Mouse (Mus musculus) forebrain, postnatal 0 days (tissue): ENCODE data around the gene Fcgbp. TPM values are rescaled to one million over a fixed set of nuclear protein-coding genes. Genes with fewer than 3 reads are reported as not detected.

Experiments used
- ATAC-seq: fragments of 200-750 bp; cut with Nextera tagmentation; 2 replicates; pipeline ENCODE4 v1.8.0; 2017; ENCODE audit warnings: mild to moderate bottlenecking, moderate library complexity
- DNase-seq: peaks from one replicate; pipeline ENCODE4 v3.0.0-alpha.2; 2015
- H3K27ac ChIP-seq: fragments of 300-500 bp; sonication (generic); 2 replicates; pipeline ENCODE4 v1.5.1; 2014; ENCODE audit warnings: low read depth, mild to moderate bottlenecking, antibody characterized with exemption, low read length, moderate library complexity, mixed read lengths
- H3K27me3 ChIP-seq: fragments of 300-500 bp; sonication (generic); 2 replicates; pipeline ENCODE4 v1.6.1; 2014; ENCODE audit warnings: mild to moderate bottlenecking, low read length, mixed read lengths; ENCODE audit not compliant: insufficient read depth
- H3K36me3 ChIP-seq: fragments of 300-500 bp; sonication (generic); 2 replicates; pipeline ENCODE4 v1.6.1; 2014; ENCODE audit warnings: mild to moderate bottlenecking, moderate library complexity; ENCODE audit not compliant: insufficient read depth
- H3K4me1 ChIP-seq: fragments of 300-500 bp; sonication (generic); 2 replicates; pipeline ENCODE4 v1.6.1; 2014; ENCODE audit warnings: antibody characterized with exemption; ENCODE audit not compliant: insufficient read depth
- H3K4me2 ChIP-seq: fragments of 300-500 bp; sonication (generic); 2 replicates; pipeline ENCODE4 v1.6.1; 2014; ENCODE audit warnings: low read depth, mild to moderate bottlenecking, moderate library complexity
- H3K4me3 ChIP-seq: fragments of 300-500 bp; sonication (generic); 2 replicates; pipeline ENCODE4 v1.5.1; 2014; ENCODE audit warnings: low read depth, low read length, mixed read lengths
- H3K9ac ChIP-seq: fragments of 300-500 bp; sonication (generic); 2 replicates; pipeline ENCODE4 v1.6.1; 2014; ENCODE audit warnings: mild to moderate bottlenecking
- H3K9me3 ChIP-seq: fragments of 300-500 bp; sonication (generic); 2 replicates; pipeline ENCODE4 v1.6.1; 2016; ENCODE audit warnings: low read length
- CTCF ChIP-seq: sonication (generic); IDR thresholded peaks from 2 replicates; pipeline ENCODE4 v1.5.1; 2016; ENCODE audit warnings: antibody characterized with exemption, control low read depth, low read depth
- WGBS: fragments of 180-500 bp; shearing (Covaris S2); extraction: QIAGEN DNeasy Blood & Tissue Kit; methylation state at CpG from one replicate; pipeline ENCODE4 v1.1.7; 2014; 5-methylcytosine and 5-hydroxymethylcytosine counted together
- polyA plus RNA-seq: library from polyadenylated mRNA; unstranded; fragments of >200 nt; fragmentation: Nextera tagmentation; extraction: Ambion mirVana; gene quantifications from 2 replicates; pipeline ENCODE4 v1.2.1, GENCODE M21; 2015
- total RNA-seq: library from RNA; depleted of rRNA; stranded (reverse); fragments of >200 nt; gene quantifications from 2 replicates; pipeline ENCODE4 v1.2.3, GENCODE M21; 2014

Gene Fcgbp
- total and polyA plus RNA-seq, 2 experiments from 2014 or later: 0.45 to 0.57 TPM

GRCm38 (mm10) chr7:28104670-28105069, 33.6 kb downstream of the Fcgbp start:
- WGBS: 5% methylated on average over 23 of the region's 23 CpGs
- Histone ChIP-seq H3K4me3 (0 out of 2 replicates have a peak overlapping the region, but pooled peaks have one; percentile 11), H3K27ac (no peak overlapping the region), H3K4me2 (peak overlapping the region; percentile 44), H3K36me3 (no peaks in the 10 kb centered on the region), H3K9me3 (no peaks in the 10 kb centered on the region), H3K27me3 (no peaks in the 10 kb centered on the region), H3K9ac (peak overlapping the region; percentile 22; the same call in 1 of the 2 replicates), H3K4me1 (no peaks in the 10 kb centered on the region)
- DNase-seq: peak; percentile 16
- ATAC-seq: peak; percentile 82
- TF ChIP-seq CTCF: peak; percentile 46

- ATAC-seq (no peak), DNase-seq (no peak)
- Histone ChIP-seq H3K9me3 (no peaks in the 10 kb centered on the region), H3K9ac (no peak overlapping the region), H3K4me1 (no peaks in the 10 kb centered on the region), H3K36me3 (no peaks in the 10 kb centered on the region), H3K4me2 (no peak overlapping the region), H3K27me3 (no peaks in the 10 kb centered on the region), H3K4me3 (no peak overlapping the region), H3K27ac (no peak overlapping the region)
- no peak for TF ChIP-seq CTCF
- 91% methylated on average over 11 of the region's 11 CpGs for WGBS
These were observed 35.2 kb downstream of the Fcgbp start for GRCm38 (mm10) chr7:28106241-28106640.

GRCm38 (mm10) chr7:28114648-28115047, 43.6 kb downstream of the Fcgbp start:
- Histone ChIP-seq H3K27me3 (no peaks in the 10 kb centered on the region), H3K9me3 (no peaks in the 10 kb centered on the region), H3K9ac (no peak overlapping the region), H3K36me3 (no peaks in the 10 kb centered on the region), H3K27ac (no peak overlapping the region), H3K4me2 (no peak overlapping the region), H3K4me3 (no peak overlapping the region), H3K4me1 (no peaks in the 10 kb centered on the region)
- 80% methylated on average over 2 of the region's 2 CpGs for WGBS
- no peak for TF ChIP-seq CTCF
- DNase-seq (no peak), ATAC-seq (no peak)

- Histone ChIP-seq H3K4me1 (no peaks in the 10 kb centered on the region), H3K4me3 (no peak within 1 kb of the TSS), H3K9ac (no peak within 1 kb of the TSS), H3K4me2 (no peak within 1 kb of the TSS), H3K27ac (no peak within 1 kb of the TSS), H3K9me3 (no peaks in the 10 kb centered on the region), H3K27me3 (no peaks in the 10 kb centered on the region), H3K36me3 (no peaks in the 10 kb centered on the region)
- ATAC-seq: no peak
- DNase-seq: no peak
- 85% methylated on average over 5 of the region's 5 CpGs for WGBS
- TF ChIP-seq CTCF: no peak
These were observed 58.1 kb downstream of the Fcgbp start, which contains the start of gene 9530053A07Rik for GRCm38 (mm10) chr7:28129166-28129565. 9530053A07Rik (plus strand) TSS chr7:28129466.

- H3K27ac ChIP-seq: no peak overlapping the region
- 57% methylated on average over 5 of the region's 5 CpGs for WGBS
- H3K36me3 ChIP-seq: no peaks in the 10 kb centered on the region
- no peaks in the 10 kb centered on the region for H3K9me3 ChIP-seq
- H3K4me2 ChIP-seq: no peak overlapping the region
- H3K9ac ChIP-seq: no peak overlapping the region
- H3K4me3 ChIP-seq: no peak overlapping the region
- H3K27me3 ChIP-seq: no peaks in the 10 kb centered on the region
- TF ChIP-seq CTCF: peak; percentile 76
- DNase-seq (peak; percentile 63), ATAC-seq (peak; percentile 53; the same call in 1 of the 2 replicates)
- no peaks in the 10 kb centered on the region for H3K4me1 ChIP-seq
These were observed 66.6 kb downstream of the Fcgbp start for GRCm38 (mm10) chr7:28137613-28138012.

GRCm38 (mm10) chr7:28148263-28148662, 77.2 kb downstream of the Fcgbp start:
- Histone ChIP-seq H3K36me3 (no peaks in the 10 kb centered on the region), H3K4me2 (no peak overlapping the region), H3K4me1 (no peaks in the 10 kb centered on the region), H3K27me3 (no peaks in the 10 kb centered on the region; the same call in 1 of the 2 replicates), H3K4me3 (no peak overlapping the region), H3K9ac (no peak overlapping the region), H3K27ac (no peak overlapping the region), H3K9me3 (0 out of 2 replicates have a peak, but pooled peaks cover 4% of the 10 kb centered on the region)
- TF ChIP-seq CTCF: peak; percentile 76
- WGBS: 13% methylated on average over 3 of the region's 3 CpGs
- peak; percentile 69 for DNase-seq
- ATAC-seq: peak; percentile 73

GRCm38 (mm10) chr7:28149841-28150240, 78.8 kb downstream of the Fcgbp start:
- H3K4me3 ChIP-seq: no peak overlapping the region
- no peak overlapping the region for H3K4me2 ChIP-seq
- ATAC-seq (no peak), DNase-seq (no peak)
- H3K9me3 ChIP-seq: no peaks in the 10 kb centered on the region
- no peak for TF ChIP-seq CTCF
- no peak overlapping the region for H3K9ac ChIP-seq
- 91% methylated on average over 1 of the region's 1 CpGs for WGBS
- no peaks in the 10 kb centered on the region; the same call in 1 of the 2 replicates for H3K27me3 ChIP-seq
- no peak overlapping the region for H3K27ac ChIP-seq
- H3K4me1 ChIP-seq: no peaks in the 10 kb centered on the region
- no peaks in the 10 kb centered on the region for H3K36me3 ChIP-seq
